Mouse (Mus musculus): Measurements from ENCODE around the gene Toe1.

GRCm38 (mm10) chr4:116769060-116769459 is 38.4 kb downstream of the Toe1 start:
- TF ChIP-seq CTCF (IDR thresholded peaks at IDR 0.05; ENCODE audit: control insufficient read depth, insufficient read depth, insufficient replicate concordance, low read depth, low read length): no peak
- TF ChIP-seq POLR2A (IDR thresholded peaks at IDR 0.05; ENCODE audit: control insufficient read depth, low read depth, low read length): no peak

All from testis, adult 2 months (tissue).